Mouse (Mus musculus): ENCODE measurements around the gene C1galt1.

DNA sequence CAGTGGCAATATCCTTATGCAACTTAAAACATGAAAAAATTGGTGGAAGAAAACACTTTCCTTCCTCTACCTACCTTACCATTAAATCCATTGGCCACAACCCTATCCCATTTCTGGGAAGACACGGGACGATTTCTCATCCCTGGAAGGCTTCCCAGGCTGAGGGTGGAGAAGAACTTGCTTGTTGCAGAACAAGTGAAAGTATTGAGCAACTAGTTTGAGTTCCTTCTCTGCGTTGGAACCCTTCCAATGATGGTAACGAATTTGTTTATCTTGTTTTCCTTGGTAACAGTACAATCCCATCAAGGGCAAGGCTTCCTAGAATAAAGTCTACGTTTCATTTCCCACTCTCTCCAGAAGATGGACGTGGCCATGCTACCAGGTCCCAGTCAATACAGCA is 44.7 kb upstream of the C1galt1 start:
- TF ChIP-seq EP300 (IDR thresholded peaks at IDR 0.05; ENCODE audit: low read depth), result no peak
- TF ChIP-seq CTCF (IDR thresholded peaks at IDR 0.05; ENCODE audit: low read depth), result no peak

Measured in liver, postnatal 0 days (tissue).